Mouse (Mus musculus) embryonic fibroblast, embryonic 13.5 days (primary cell): ENCODE data around the gene Kat2a. TPM values are rescaled to one million over a fixed set of nuclear protein-coding genes. Genes with fewer than 3 reads are reported as not detected.

Experiments
- H3K27ac ChIP-seq: 2 replicates; pipeline ENCODE4 v1.5.1; 2012; ENCODE audit warnings: low read length, control low read depth, inconsistent platforms; ENCODE audit not compliant: insufficient read depth
- H3K4me1 ChIP-seq: 2 replicates; pipeline ENCODE4 v1.6.1; 2011; ENCODE audit warnings: low read length; ENCODE audit not compliant: control insufficient read depth, insufficient read depth
- H3K4me3 ChIP-seq: 2 replicates; pipeline ENCODE4 v1.5.1; 2011; ENCODE audit warnings: mild to moderate bottlenecking, control low read depth, low read length; ENCODE audit not compliant: insufficient read depth
- CTCF ChIP-seq: IDR thresholded peaks from 2 replicates; pipeline ENCODE4 v1.5.1; 2011; ENCODE audit warnings: mild to moderate bottlenecking, control low read depth, low read length, moderate library complexity, borderline replicate concordance; ENCODE audit not compliant: insufficient read depth
- POLR2A ChIP-seq: IDR thresholded peaks from 2 replicates; pipeline ENCODE4 v1.6.1; 2011; ENCODE audit warnings: low read depth, mild to moderate bottlenecking, control low read depth, low read length, moderate library complexity
- polyA plus RNA-seq: library from polyadenylated mRNA; stranded (reverse); fragments of >200 nt; gene quantifications from 2 replicates; pipeline ENCODE4 v1.2.4, GENCODE M21; 2011; ENCODE audit warnings: low read depth; ENCODE audit not compliant: missing spikeins, insufficient read length

The Kat2a gene
- polyA plus RNA-seq, 1 experiment, result 34.1 TPM

GRCm38 (mm10) chr11:100721776-100722492 lies 9.7 kb upstream of the Kat2a start:
- peaks cover 25% of the 10 kb centered on the region for H3K4me1 ChIP-seq
- H3K4me3 ChIP-seq, result no peak overlapping the region
- peak overlapping the region; percentile 79 for H3K27ac ChIP-seq
- no peak for TF ChIP-seq POLR2A
- TF ChIP-seq CTCF, result no peak

- Histone ChIP-seq H3K4me1 (peaks cover 25% of the 10 kb centered on the region), H3K27ac (peak overlapping the region; percentile 79), H3K4me3 (no peak overlapping the region)
- TF ChIP-seq CTCF (no peak), POLR2A (no peak)
Observed at GRCm38 (mm10) chr11:100721254-100721653, 9.0 kb upstream of the Kat2a start.

- Histone ChIP-seq H3K27ac (peak overlapping the region; percentile 79), H3K4me3 (no peak overlapping the region), H3K4me1 (peaks cover 24% of the 10 kb centered on the region)
- TF ChIP-seq CTCF (no peak), POLR2A (no peak)
Observed at GRCm38 (mm10) chr11:100720345-100720744, 8.1 kb upstream of the Kat2a start.

GRCm38 (mm10) chr11:100719893-100720292 lies 7.6 kb upstream of the Kat2a start:
- Histone ChIP-seq H3K27ac (no peak overlapping the region), H3K4me1 (peaks cover 20% of the 10 kb centered on the region), H3K4me3 (no peak overlapping the region)
- TF ChIP-seq POLR2A, result no peak
- TF ChIP-seq CTCF, result no peak

- no peak for TF ChIP-seq POLR2A
- TF ChIP-seq CTCF, result no peak
Observed at GRCm38 (mm10) chr11:100719312-100719711, 7.0 kb upstream of the Kat2a start.

GRCm38 (mm10) chr11:100718866-100719265 lies 6.6 kb upstream of the Kat2a start:
- no peak overlapping the region for H3K27ac ChIP-seq
- peaks cover 23% of the 10 kb centered on the region for H3K4me1 ChIP-seq
- TF ChIP-seq CTCF (no peak), POLR2A (no peak)
- H3K4me3 ChIP-seq, result no peak overlapping the region

More at GRCm38 (mm10) chr11:100719312-100719711, 7.0 kb upstream of the Kat2a start:
- no peak overlapping the region for H3K4me3 ChIP-seq
- H3K4me1 ChIP-seq, result peaks cover 21% of the 10 kb centered on the region
- no peak overlapping the region for H3K27ac ChIP-seq

- peaks cover 23% of the 10 kb centered on the region for H3K4me1 ChIP-seq
- TF ChIP-seq CTCF (no peak), POLR2A (no peak)
- no peak overlapping the region for H3K27ac ChIP-seq
- H3K4me3 ChIP-seq, result no peak overlapping the region
Observed at GRCm38 (mm10) chr11:100718462-100718861, 6.2 kb upstream of the Kat2a start.

GRCm38 (mm10) chr11:100716649-100717048 lies 4.4 kb upstream of the Kat2a start:
- TF ChIP-seq POLR2A (no peak), CTCF (no peak)
- Histone ChIP-seq H3K27ac (no peak overlapping the region), H3K4me3 (no peak overlapping the region), H3K4me1 (peaks cover 20% of the 10 kb centered on the region)

GRCm38 (mm10) chr11:100714948-100715347 lies 2.7 kb upstream of the Kat2a start:
- Histone ChIP-seq H3K4me1 (peaks cover 14% of the 10 kb centered on the region; the same call in 1 of the 2 replicates), H3K4me3 (no peak overlapping the region), H3K27ac (no peak overlapping the region)
- TF ChIP-seq CTCF (no peak), POLR2A (no peak)

GRCm38 (mm10) chr11:100714534-100714915 lies 2.3 kb upstream of the Kat2a start:
- H3K27ac ChIP-seq, result peak overlapping the region; percentile 10; the same call in 1 of the 2 replicates
- no peak for TF ChIP-seq POLR2A
- peak; percentile 76; the same call in 1 of the 2 replicates for TF ChIP-seq CTCF
- no peak overlapping the region for H3K4me3 ChIP-seq
- H3K4me1 ChIP-seq, result peaks cover 11% of the 10 kb centered on the region; the same call in 1 of the 2 replicates
